Mouse (Mus musculus) ovary, adult 10 weeks (tissue): ENCODE results near the gene Olfr768. TPM values are rescaled to one million over a fixed set of nuclear protein-coding genes. Genes with fewer than 3 reads are reported as not detected.

Experiments
- polyA plus RNA-seq: library from polyadenylated mRNA; stranded (reverse); fragments of 350-450 nt; fragmentation: Illumina TruSeq; extraction: RNeasy Lipid Tissue Mini Kit (QIAGEN cat#74804); gene quantifications from one replicate; pipeline ENCODE4 v1.2.3, GENCODE M21; 2014

Olfr768 gene
- not detected for polyA plus RNA-seq

GRCm38 (mm10) chr10:129099275-129099674 lies at the start of gene Olfr768:
Gene Olfr768 (minus strand): TSS chr10:129099375.

DNA sequence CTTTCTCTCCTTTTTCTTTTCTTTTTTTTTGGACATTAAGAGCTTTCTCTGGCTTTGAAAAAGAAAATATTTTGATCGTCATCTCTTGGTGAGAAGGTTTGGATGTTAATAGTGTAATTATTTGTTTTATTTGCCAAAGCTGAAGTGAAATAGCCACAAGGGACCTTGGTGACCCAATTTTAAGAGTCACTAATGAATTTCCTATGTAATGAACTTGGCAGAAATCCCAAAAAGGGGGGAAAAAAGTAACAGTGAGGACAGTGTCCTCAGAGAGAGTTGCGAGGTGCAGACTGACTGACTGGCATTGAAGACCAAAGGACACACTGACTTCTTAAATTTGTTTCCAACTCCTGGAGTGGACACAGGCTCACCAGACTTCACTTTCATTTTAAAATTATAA lies 39.7 kb upstream of the Olfr768 start, which contains the start of gene Olfr770:
TSS of gene Olfr770 (minus strand) at position 101 of the 400 bp plus-strand sequence.

DNA sequence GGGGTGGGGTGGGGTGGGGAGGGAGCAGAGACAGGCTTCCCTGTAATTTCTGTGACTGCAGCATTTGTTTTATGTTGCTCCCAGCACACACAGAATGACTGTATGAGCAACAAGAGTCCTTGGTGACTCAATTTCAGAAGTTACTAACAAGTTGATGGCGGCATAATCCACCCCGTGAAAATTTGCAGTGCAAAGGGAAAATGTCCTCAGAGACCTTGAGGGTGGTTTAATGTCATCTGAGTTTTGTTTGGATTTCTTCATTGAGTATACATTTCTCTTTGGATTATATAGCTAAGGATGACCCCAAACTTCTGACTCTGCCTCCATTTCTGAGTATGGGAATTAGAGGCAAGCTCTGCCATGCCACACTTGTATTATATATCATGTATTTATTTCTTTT lies 18.6 kb upstream of the Olfr768 start, which contains the start of gene Olfr769:
TSS of gene Olfr769 (minus strand) at position 101 of the 400 bp plus-strand sequence.

GRCm38 (mm10) chr10:129082810-129083209 lies 16.4 kb downstream of the Olfr768 start, which contains the start of gene Olfr767:
Gene Olfr767 (minus strand): TSS chr10:129082910.

GRCm38 (mm10) chr10:129068877-129069276 lies 30.3 kb downstream of the Olfr768 start, which contains the start of gene Olfr766-ps1:
Gene Olfr766-ps1 (minus strand): TSS chr10:129068977.

DNA sequence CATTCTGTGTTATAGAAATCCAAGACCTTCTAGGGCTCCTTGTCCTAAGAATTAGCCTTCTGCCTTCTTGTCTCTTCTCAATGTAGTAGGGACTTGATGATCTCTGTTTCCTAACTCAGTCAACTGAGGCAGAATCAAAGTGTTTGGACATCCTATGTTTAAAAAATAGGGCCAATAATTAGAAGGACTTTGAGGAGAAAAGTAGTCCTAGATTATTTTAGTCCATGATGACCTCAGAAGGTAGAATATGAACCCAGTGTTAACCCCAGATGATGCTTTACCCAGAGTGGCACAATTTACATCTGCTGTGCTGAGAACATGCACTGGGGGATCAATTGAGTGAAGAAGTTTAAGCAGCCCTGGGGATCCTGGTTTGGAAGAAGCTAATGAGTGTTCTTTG lies 49.3 kb downstream of the Olfr768 start, which contains the start of gene Olfr765:
TSS of gene Olfr765 (minus strand) at position 101 of the 400 bp plus-strand sequence.

Other genes starting within 250 kb of the Olfr768 start
- gene Gdf11, start 207.7 kb downstream of the Olfr768 start, polyA plus RNA-seq, result 7.7 TPM
- gene Cd63, start 198.4 kb downstream of the Olfr768 start, polyA plus RNA-seq, result 496 TPM
- 3.0 TPM for gene Rdh5, start 176.5 kb downstream of the Olfr768 start, polyA plus RNA-seq
- 9.3 TPM for gene Bloc1s1, start 175.3 kb downstream of the Olfr768 start, polyA plus RNA-seq
- gene Itga7, start 165.6 kb downstream of the Olfr768 start, polyA plus RNA-seq, result 0.17 TPM
- gene Mettl7b, start 138.4 kb downstream of the Olfr768 start, polyA plus RNA-seq, result not detected
- not detected for gene Olfr9, start 109.9 kb downstream of the Olfr768 start, polyA plus RNA-seq
- gene Olfr763, start 88.6 kb downstream of the Olfr768 start, polyA plus RNA-seq, result not detected
- not detected for gene Olfr764-ps1, start 59.5 kb downstream of the Olfr768 start, polyA plus RNA-seq
- gene Olfr765, start 49.4 kb downstream of the Olfr768 start, polyA plus RNA-seq, result not detected
- gene Olfr766-ps1, start 30.4 kb downstream of the Olfr768 start, polyA plus RNA-seq, result not detected
- not detected for gene Olfr767, start 16.5 kb downstream of the Olfr768 start, polyA plus RNA-seq
- not detected for gene Olfr769, start 18.5 kb upstream of the Olfr768 start, polyA plus RNA-seq
- not detected for gene Olfr770, start 39.6 kb upstream of the Olfr768 start, polyA plus RNA-seq
- not detected for gene Olfr771, start 65.4 kb upstream of the Olfr768 start, polyA plus RNA-seq
- not detected for gene Olfr772, start 78.5 kb upstream of the Olfr768 start, polyA plus RNA-seq
- gene Olfr773, start 88.0 kb upstream of the Olfr768 start, polyA plus RNA-seq, result not detected
- gene Olfr774, start 136.8 kb upstream of the Olfr768 start, polyA plus RNA-seq, result not detected
- gene Olfr775, start 149.0 kb upstream of the Olfr768 start, polyA plus RNA-seq, result not detected
- not detected for gene Olfr776, start 159.8 kb upstream of the Olfr768 start, polyA plus RNA-seq
- gene Olfr777, start 172.1 kb upstream of the Olfr768 start, polyA plus RNA-seq, result not detected
- not detected for gene Olfr780, start 218.7 kb upstream of the Olfr768 start, polyA plus RNA-seq
- not detected for gene Olfr781, start 229.5 kb upstream of the Olfr768 start, polyA plus RNA-seq
- not detected for gene Olfr782, start 249.5 kb upstream of the Olfr768 start, polyA plus RNA-seq